Mouse (Mus musculus) lung, embryonic 14.5 days (tissue): ENCODE results near the gene Vta1. TPM values are rescaled to one million over a fixed set of nuclear protein-coding genes. Genes with fewer than 3 reads are reported as not detected.

Source experiments
- ATAC-seq: fragments of 200-750 bp; cut with Nextera tagmentation; 2 replicates; pipeline ENCODE4 v1.8.0; 2017; ENCODE audit warnings: mild to moderate bottlenecking, moderate TSS enrichment, moderate library complexity; ENCODE audit not compliant: insufficient read depth
- DNase-seq: peaks from one replicate; pipeline ENCODE4 v3.0.0-alpha.2; 2015
- H3K27ac ChIP-seq: fragments of 300-500 bp; sonication (generic); 2 replicates; pipeline ENCODE4 v1.5.1; 2014; ENCODE audit warnings: low read depth, mild to moderate bottlenecking, moderate library complexity
- H3K27me3 ChIP-seq: fragments of 300-500 bp; sonication (generic); 2 replicates; pipeline ENCODE4 v1.6.1; 2014; ENCODE audit warnings: low read length, control low read depth; ENCODE audit not compliant: insufficient read depth
- H3K36me3 ChIP-seq: fragments of 300-500 bp; sonication (generic); 2 replicates; pipeline ENCODE4 v1.6.1; 2014; ENCODE audit warnings: control low read depth; ENCODE audit not compliant: insufficient read depth
- H3K4me1 ChIP-seq: fragments of 300-500 bp; sonication (generic); 2 replicates; pipeline ENCODE4 v1.6.1; 2014; ENCODE audit warnings: antibody characterized with exemption, control low read depth; ENCODE audit not compliant: insufficient read depth
- H3K4me2 ChIP-seq: fragments of 300-500 bp; sonication (generic); 2 replicates; pipeline ENCODE4 v1.6.1; 2014; ENCODE audit warnings: mild to moderate bottlenecking
- H3K4me3 ChIP-seq: fragments of 300-500 bp; sonication (generic); 2 replicates; pipeline ENCODE4 v1.5.1; 2014; ENCODE audit warnings: low read depth, low read length
- H3K9ac ChIP-seq: fragments of 300-500 bp; sonication (generic); 2 replicates; pipeline ENCODE4 v1.6.1; 2014
- H3K9me3 ChIP-seq: fragments of 300-500 bp; sonication (generic); 2 replicates; pipeline ENCODE4 v1.6.1; 2016; ENCODE audit warnings: low read depth, low read length, control low read depth
- CTCF ChIP-seq: IDR thresholded peaks from 2 replicates; pipeline ENCODE4 v1.5.1; 2016; ENCODE audit warnings: antibody characterized with exemption, low read depth
- WGBS: fragments of 180-500 bp; shearing (Covaris S2); extraction: QIAGEN DNeasy Blood & Tissue Kit; methylation state at CpG from one replicate; pipeline ENCODE4 v1.1.7; 2014; 5-methylcytosine and 5-hydroxymethylcytosine counted together
- polyA plus RNA-seq: library from polyadenylated mRNA; unstranded; fragments of >200 nt; fragmentation: Nextera tagmentation; extraction: Ambion mirVana; gene quantifications from 2 replicates; pipeline ENCODE4 v1.2.1, GENCODE M21; 2014

Vta1 gene
- polyA plus RNA-seq, 1 experiment from 2014 or later = 117 TPM

GRCm38 (mm10) chr10:14619156-14619555, 86.2 kb downstream of the Vta1 start:
- WGBS = 76% methylated on average over 1 of the region's 1 CpGs
- no peak overlapping the region for H3K27ac ChIP-seq
- ATAC-seq (no peak), DNase-seq (no peak)
- no peak overlapping the region for H3K4me3 ChIP-seq
- no peaks in the 10 kb centered on the region for H3K27me3 ChIP-seq
- H3K9ac ChIP-seq = no peak overlapping the region
- no peaks in the 10 kb centered on the region for H3K9me3 ChIP-seq
- TF ChIP-seq CTCF = no peak
- H3K4me1 ChIP-seq = no peaks in the 10 kb centered on the region
- no peaks in the 10 kb centered on the region for H3K36me3 ChIP-seq
- H3K4me2 ChIP-seq = no peak overlapping the region

DNA sequence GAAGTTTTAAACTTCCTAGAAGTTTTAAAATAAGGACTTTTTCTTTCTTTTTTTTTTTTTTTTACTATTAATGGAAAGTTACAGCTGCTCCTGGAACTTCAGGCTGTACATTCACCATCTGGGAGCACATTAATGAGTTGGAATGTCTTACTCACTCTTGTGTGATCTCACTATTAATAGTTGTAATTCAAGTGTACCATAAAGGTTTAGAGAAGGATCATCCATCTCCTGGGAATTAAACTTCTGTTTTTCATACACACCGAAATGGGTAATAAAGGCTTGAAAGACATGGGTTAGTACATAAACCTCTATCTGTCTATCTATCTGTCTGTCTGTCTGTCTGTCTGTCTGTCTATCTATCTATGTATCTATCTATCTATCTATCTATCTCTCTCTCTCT, 87.1 kb downstream of the Vta1 start:
- H3K4me2 ChIP-seq = no peak overlapping the region
- no peak overlapping the region for H3K27ac ChIP-seq
- H3K36me3 ChIP-seq = no peaks in the 10 kb centered on the region
- no peak overlapping the region for H3K4me3 ChIP-seq
- no peaks in the 10 kb centered on the region for H3K27me3 ChIP-seq
- ATAC-seq (no peak), DNase-seq (no peak)
- WGBS = 91% methylated on average over 1 of the region's 1 CpGs
- no peak for TF ChIP-seq CTCF
- no peak overlapping the region for H3K9ac ChIP-seq
- no peaks in the 10 kb centered on the region for H3K9me3 ChIP-seq
- no peaks in the 10 kb centered on the region for H3K4me1 ChIP-seq

DNA sequence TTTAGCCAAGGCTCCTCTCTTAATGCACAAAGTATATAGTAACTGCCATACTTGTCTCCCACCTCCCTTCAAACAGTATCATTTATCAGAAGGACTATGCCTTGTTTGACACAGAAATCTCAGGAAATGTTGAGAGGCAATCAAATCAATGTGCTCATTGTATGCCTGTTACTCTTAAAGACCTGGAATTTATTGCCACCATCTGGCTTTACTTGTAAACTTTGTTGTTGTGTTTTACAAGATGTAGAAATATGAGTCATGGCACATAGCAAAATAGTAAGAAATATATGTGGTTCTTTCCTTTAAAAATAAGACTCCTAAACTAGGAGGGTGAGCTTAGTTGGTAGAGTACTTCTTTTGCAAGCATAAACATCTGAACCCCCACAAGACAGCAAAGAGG, 89.9 kb downstream of the Vta1 start:
- Histone ChIP-seq H3K27ac (no peak overlapping the region), H3K27me3 (no peaks in the 10 kb centered on the region), H3K4me1 (no peaks in the 10 kb centered on the region), H3K36me3 (no peaks in the 10 kb centered on the region), H3K4me3 (no peak overlapping the region), H3K4me2 (no peak overlapping the region), H3K9ac (no peak overlapping the region), H3K9me3 (no peaks in the 10 kb centered on the region)
- DNase-seq (no peak), ATAC-seq (no peak)
- no peak for TF ChIP-seq CTCF

DNA sequence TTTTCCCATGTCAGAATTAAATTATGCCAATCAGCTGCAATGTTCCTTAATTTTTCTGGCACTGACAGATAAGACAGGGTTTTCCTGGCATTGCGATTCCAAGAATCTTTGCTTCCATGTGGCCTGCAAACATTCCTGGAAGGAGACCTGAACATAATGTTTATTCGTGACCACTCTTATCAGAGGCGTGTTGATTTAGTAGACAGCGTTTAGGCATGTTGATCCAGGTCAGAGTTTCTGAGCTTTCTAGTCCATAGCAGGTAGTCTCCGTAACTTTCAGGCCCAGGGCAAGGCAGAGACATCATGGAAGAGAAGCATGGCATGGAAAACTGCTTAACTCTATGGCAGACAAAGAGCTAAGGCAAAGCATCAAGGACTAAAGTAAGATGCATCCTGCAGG, 97.8 kb downstream of the Vta1 start:
- Histone ChIP-seq H3K36me3 (no peaks in the 10 kb centered on the region), H3K27ac (no peak overlapping the region), H3K9me3 (no peaks in the 10 kb centered on the region), H3K9ac (no peak overlapping the region), H3K4me1 (no peaks in the 10 kb centered on the region), H3K4me3 (no peak overlapping the region), H3K27me3 (no peaks in the 10 kb centered on the region), H3K4me2 (no peak overlapping the region)
- no peak for TF ChIP-seq CTCF
- DNase-seq = no peak
- 64% methylated on average over 5 of the region's 5 CpGs for WGBS
- no peak for ATAC-seq

Other genes starting within 250 kb of the Vta1 start
- 22.9 and 26.2 TPM in 2 replicates for gene Adgrg6, start 159.9 kb downstream of the Vta1 start, polyA plus RNA-seq
- gene Nmbr, start within 50 bp of the Vta1 start, polyA plus RNA-seq = 0.42 and 0.57 TPM in 2 replicates
- not detected in 2 replicates for gene Gje1, start 12.7 kb upstream of the Vta1 start, polyA plus RNA-seq